Mouse (Mus musculus): ENCODE data around the gene 5730522E02Rik.

5730522E02Rik gene

GRCm38 (mm10) chr11:26128385-26128784 lies 82.2 kb downstream of the 5730522E02Rik start:
- DNase-seq (ENCODE audit: low spot score in 2 of 2), result no peak

GRCm38 (mm10) chr11:26125923-26126322 lies 84.6 kb downstream of the 5730522E02Rik start:
- DNase-seq (ENCODE audit: low spot score in 2 of 2), result no peak

- no peak for DNase-seq (ENCODE audit: low spot score in 2 of 2)
Measured at GRCm38 (mm10) chr11:26120781-26121557, 89.6 kb downstream of the 5730522E02Rik start.

- no peak for DNase-seq (ENCODE audit: low spot score in 2 of 2)
Measured at GRCm38 (mm10) chr11:26117651-26118050, 92.9 kb downstream of the 5730522E02Rik start.

DNA sequence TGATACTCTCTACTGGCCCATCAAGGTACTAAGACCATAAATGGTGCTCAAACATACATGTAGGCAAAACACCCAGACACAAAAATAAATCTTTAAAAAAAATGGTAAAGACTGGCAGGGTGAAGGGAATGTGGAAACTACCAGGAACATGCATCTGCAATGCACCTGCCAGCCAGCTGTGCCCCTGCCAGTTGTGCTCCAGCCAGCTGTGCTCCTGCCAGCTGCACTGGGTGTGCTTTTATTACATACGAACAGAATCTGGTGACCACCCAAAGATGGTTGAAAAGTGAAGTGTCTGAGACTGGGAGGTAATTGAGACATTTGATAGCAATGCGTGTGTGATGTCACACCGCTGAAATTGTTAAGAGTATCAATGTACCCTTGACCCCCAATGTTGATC lies 98.4 kb downstream of the 5730522E02Rik start:
- no peak for DNase-seq (ENCODE audit: low spot score in 2 of 2)

DNA sequence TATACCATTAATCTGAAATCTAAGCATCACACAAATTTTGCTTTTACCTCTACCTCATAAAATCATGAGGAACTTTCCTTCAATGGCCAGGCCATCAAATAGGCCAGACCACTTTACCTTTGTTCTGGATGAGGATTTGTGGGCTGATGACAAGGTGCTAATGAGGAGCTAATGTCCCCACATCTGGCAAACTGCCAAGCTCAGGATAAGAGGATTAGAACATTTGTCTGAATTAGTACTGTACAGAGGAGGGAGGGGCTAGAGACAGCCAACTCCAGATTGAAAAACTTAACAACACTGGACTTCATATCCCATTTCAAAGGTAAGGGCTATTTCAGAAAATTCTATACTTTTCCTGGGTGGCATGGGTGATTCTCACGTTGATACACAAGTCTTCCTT lies 101.9 kb downstream of the 5730522E02Rik start:
- DNase-seq (ENCODE audit: low spot score in 2 of 2), result no peak

DNA sequence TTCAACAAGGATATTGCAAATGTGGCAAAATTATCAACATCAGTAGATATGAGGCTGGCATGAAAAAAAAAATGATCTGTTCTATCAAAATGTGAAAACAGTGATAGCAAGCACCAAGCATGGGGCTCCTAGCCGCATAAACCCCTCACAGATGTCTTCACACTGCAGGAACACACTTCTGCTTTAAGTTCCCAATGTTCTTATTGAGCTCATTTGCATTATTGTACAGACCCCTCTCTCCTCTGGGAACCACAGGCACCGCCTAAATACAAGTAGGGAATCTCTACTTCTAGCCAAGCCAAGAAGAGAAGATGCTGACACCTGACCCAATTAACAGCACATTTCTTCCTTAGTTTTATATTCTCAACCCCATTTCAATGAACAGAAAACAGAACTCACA lies 105.9 kb downstream of the 5730522E02Rik start:
- no peak for DNase-seq (ENCODE audit: low spot score in 2 of 2)

GRCm38 (mm10) chr11:26103698-26104097 lies 106.9 kb downstream of the 5730522E02Rik start:
- no peak for DNase-seq (ENCODE audit: low spot score in 2 of 2)

GRCm38 (mm10) chr11:26102878-26103277 lies 107.7 kb downstream of the 5730522E02Rik start:
- DNase-seq (ENCODE audit: low spot score in 2 of 2), result no peak

DNA sequence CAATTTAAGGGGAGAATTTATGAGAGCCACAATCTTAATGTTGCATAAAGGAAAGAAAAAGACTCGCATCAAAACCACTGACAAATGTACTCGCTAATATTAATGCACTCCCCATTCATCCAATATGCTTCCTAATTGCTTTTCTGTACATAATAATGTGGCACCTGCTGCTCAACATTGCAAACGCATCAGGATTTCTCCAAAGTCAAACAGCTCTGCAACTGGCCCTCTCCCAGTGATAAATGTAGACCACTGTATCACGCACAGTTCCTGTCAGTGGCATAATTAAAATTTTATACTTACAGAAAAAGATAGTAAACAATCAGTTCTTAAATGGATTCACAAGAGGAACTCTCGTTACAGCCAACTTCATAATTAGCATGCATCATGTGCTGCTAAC lies 110.5 kb downstream of the 5730522E02Rik start:
- no peak for DNase-seq (ENCODE audit: low spot score in 2 of 2)

GRCm38 (mm10) chr11:26098933-26099332 lies 111.6 kb downstream of the 5730522E02Rik start:
- no peak for DNase-seq (ENCODE audit: low spot score in 2 of 2)

GRCm38 (mm10) chr11:26096095-26096494 lies 114.5 kb downstream of the 5730522E02Rik start:
- no peak for DNase-seq (ENCODE audit: low spot score in 2 of 2)

- DNase-seq (ENCODE audit: low spot score in 2 of 2), result no peak
Measured at GRCm38 (mm10) chr11:26088993-26089392, 121.6 kb downstream of the 5730522E02Rik start.

DNA sequence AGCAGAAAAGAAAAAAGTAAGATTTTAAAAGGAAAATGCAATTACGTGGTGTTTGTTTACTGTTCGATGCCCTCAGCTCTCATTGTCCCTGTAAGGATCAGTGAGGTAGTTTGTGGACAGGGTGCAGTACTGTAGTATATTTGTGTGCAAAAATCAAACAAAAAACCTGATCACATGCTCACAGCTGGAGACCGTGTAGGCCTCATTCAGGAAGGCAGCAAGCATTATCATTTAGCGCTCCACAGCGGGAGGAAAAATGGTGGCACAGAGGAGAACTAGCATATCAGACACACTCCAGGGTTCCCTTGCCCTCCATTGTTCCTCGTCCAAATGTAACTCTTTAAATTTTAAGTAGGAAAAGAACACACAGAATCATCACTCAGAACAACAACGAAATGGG lies 123.9 kb downstream of the 5730522E02Rik start:
- no peak for DNase-seq (ENCODE audit: low spot score in 2 of 2)

DNA sequence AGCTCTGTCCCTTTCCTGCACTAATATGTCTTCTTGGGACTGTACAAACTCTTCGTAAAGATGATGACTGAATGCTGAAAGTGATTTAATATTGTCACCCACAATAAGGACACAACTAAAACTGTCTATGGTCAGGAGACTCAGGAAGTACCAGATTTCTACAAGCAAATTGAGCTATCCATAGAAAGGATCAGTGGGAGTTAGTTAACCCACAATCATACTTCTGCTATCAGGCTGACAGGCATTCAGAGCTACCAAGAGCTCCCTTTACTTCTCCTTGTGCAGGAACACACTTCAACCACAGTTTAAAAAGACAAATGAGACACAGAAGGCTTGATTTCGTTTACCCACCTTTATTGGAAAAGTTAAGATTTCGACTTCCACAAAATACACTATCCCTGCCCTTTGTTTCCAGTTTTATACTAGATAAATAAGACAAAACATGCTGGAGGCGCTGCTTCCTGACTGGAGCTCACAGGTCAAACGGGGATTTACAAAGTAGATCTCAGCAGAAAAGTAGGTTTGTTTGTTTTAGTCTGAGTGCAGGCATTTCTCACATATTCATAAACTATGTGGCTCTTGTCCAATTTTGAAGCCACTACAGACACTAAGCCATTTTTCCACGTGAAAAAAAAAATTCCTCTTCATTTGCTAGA lies 125.1 kb downstream of the 5730522E02Rik start:
- no peak for DNase-seq (ENCODE audit: low spot score in 2 of 2)

GRCm38 (mm10) chr11:26076335-26076734 lies 134.2 kb downstream of the 5730522E02Rik start:
- no peak for DNase-seq (ENCODE audit: low spot score in 2 of 2)

DNA sequence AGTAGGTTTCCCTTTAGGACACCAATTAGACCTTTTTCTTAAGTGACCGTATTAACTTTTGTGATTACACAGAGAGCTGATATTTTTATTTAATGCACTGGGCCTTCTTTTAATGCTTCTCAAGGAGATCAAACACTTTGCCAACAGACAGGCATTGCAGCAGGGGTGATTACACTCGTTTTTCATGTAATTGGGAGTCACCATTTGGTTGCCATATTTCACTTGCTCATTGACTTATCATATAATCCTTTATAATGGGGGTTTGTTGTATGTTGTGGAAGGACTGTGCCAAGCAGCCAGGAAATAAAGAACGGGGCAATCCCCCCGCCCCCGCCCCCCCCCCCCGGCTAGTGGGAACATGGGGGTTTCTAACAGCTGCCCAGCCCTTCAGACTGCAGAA lies 135.0 kb downstream of the 5730522E02Rik start:
- no peak for DNase-seq (ENCODE audit: low spot score in 2 of 2)

- no peak for DNase-seq (ENCODE audit: low spot score in 2 of 2)
Measured at GRCm38 (mm10) chr11:26073638-26074294, 136.8 kb downstream of the 5730522E02Rik start.

DNA sequence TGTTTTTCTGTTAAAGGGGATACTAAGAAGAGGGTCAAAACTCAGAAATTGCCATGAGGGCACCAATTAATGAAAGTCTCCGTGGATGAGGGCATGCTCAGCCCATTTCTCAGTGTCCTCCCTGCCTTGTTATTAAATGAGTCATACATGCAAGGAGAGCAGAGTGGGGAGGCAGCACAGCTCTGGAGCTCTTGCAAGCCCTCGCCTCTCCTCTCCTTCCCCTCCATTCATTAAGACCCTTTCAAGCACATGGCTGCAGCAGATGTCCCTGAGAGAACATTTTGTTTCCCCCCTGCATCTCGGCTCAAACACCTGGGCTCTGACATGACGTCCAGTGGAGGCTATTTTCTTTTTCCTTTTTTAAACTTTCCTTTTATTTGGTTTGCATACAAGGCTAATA lies 138.5 kb downstream of the 5730522E02Rik start:
- DNase-seq (ENCODE audit: low spot score in 2 of 2), result no peak

DNA sequence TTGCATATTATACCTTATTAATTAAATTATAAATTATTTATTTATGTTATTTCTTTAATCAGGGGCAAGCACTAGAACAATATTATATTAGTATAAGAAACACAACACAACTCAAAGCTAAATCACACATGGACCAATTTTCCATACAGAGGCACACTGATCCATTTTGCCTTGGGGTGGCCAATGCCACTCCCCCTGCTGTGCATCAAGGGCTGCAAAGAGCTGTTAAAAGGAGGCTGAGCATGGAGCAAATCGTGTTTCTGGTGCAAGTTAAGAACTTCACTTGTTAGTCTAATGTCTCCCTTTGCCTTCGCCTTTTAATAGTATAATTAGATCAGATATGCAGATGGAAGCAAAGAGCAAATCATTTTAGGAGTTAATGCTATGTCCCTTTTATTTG lies 147.3 kb downstream of the 5730522E02Rik start:
- DNase-seq (ENCODE audit: low spot score in 2 of 2), result no peak

- DNase-seq (ENCODE audit: low spot score in 2 of 2), result no peak
Measured at GRCm38 (mm10) chr11:26061471-26062137, 149.0 kb downstream of the 5730522E02Rik start.

- no peak for DNase-seq (ENCODE audit: low spot score in 2 of 2)
Measured at GRCm38 (mm10) chr11:26013527-26013926, 197.0 kb downstream of the 5730522E02Rik start.
